Mouse (Mus musculus) MEL-GATA-1-ER (cell line): ENCODE measurements around the gene Zc3hc1.

Source experiments
- DNase-seq: peaks from one replicate; pipeline ENCODE4 v3.0.0-alpha.2; 2012; ENCODE audit warnings: low read depth; ENCODE audit errors: extremely low read depth

Gene Zc3hc1

GRCm38 (mm10) chr6:30374731-30375510 is 15.9 kb downstream of the Zc3hc1 start:
- no peak for DNase-seq

GRCm38 (mm10) chr6:30372627-30373369 is 18.0 kb downstream of the Zc3hc1 start:
- no peak for DNase-seq

GRCm38 (mm10) chr6:30369291-30369690 is 21.5 kb downstream of the Zc3hc1 start:
- DNase-seq = no peak

GRCm38 (mm10) chr6:30363808-30364207 is 27.0 kb downstream of the Zc3hc1 start:
- no peak for DNase-seq

GRCm38 (mm10) chr6:30359762-30360509 is 30.9 kb downstream of the Zc3hc1 start:
- no peak for DNase-seq

DNA sequence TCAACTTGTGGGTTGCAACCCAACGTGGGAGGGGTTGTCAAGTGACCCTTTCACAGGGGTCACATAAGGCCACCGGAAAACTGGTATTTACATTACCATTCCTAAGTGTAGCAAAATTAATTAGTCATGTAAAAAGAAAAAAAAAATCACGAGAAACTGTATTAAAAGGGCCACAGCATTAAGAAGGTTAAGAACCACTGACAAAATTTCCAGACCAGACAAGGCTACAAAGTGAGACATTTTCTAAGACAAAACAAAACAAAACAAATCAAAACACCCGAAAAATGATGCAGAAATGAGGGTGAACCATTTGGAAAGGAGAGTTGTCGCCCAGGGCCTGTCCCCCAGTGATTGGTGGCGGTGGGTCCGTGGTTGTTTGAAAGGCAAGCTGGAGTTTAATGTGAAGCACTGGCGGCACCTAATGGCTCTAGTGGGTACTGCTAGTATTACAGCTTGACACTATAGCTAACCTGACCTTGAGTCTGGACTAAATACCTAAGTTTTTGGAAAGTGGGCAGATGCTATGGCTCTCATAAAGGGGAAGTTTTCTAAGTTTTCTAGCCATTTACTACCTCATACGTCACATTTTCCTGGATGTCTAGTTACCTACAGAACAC is 33.2 kb downstream of the Zc3hc1 start:
- DNase-seq = peak; percentile 56

DNA sequence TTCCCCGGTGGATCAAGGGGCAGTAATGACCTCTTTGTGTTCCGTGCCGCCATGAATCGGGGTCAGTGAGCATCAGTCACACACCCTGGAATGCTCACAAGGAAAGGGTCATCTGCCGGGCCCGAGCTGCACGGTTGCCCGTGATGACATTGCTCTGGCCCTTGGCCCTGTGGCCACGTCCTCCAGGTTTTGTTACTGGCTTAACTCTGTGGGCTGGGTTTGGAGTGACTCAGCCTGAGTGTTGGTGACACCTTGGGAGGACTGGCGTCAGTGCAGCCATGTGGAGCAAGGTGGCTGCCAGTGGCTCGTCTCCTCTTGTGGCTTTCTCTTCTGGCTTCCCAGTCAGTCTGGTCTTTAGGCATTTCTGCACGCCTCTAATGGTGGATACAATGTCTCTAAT is 34.1 kb downstream of the Zc3hc1 start:
- DNase-seq = no peak

GRCm38 (mm10) chr6:30356161-30356560 is 34.7 kb downstream of the Zc3hc1 start:
- DNase-seq = no peak

DNA sequence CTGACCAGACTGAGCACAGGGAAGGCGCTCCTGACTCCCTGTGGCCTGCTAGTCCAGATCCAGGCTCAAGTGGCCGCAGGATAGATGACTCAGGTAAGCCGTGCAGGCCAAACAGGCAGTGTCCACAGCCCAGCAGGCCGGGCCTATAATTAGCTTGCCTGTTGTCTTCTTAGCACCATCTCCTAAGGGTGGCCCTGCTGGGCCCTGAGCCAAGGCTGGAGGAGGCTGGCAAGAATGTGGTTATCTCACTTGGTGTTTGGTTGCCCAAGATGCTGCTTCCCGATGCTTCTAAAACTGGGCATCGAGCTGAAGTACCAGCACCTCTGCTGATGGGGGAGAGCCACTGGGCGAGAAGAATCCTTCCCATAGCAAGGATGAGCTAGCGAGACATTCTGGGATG is 35.1 kb downstream of the Zc3hc1 start:
- DNase-seq = no peak

GRCm38 (mm10) chr6:30354760-30355159 is 36.1 kb downstream of the Zc3hc1 start:
- DNase-seq = peak; percentile 49

- DNase-seq = no peak
Measured at GRCm38 (mm10) chr6:30353661-30354060, 37.2 kb downstream of the Zc3hc1 start.

- DNase-seq = no peak
Measured at GRCm38 (mm10) chr6:30352762-30353161, 38.1 kb downstream of the Zc3hc1 start.

GRCm38 (mm10) chr6:30351290-30351689 is 39.5 kb downstream of the Zc3hc1 start:
- DNase-seq = no peak

DNA sequence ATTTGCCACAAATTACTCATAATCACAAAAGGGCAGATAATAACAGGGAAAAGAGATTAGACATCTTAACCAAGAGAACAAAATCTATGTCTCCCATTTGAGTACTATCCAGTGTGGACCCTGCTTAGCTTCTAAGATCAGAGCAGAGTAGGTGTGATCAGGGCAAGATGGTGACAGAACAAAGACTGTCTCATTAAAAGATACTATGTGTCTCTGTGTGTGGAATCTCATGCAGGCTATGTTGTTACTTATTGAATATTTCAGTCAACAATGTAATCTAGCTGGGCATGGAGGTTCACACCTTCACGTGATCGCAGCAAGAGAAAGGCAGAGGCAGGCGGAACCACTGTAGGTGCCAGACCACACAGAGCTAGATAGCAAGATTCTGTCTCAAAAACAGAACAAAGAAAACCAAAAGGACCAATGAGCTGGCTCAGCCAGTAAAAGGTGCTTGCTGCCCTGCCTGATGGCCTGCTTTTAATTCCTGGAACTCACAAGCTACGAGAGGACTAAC is 43.5 kb downstream of the Zc3hc1 start:
- DNase-seq = no peak

DNA sequence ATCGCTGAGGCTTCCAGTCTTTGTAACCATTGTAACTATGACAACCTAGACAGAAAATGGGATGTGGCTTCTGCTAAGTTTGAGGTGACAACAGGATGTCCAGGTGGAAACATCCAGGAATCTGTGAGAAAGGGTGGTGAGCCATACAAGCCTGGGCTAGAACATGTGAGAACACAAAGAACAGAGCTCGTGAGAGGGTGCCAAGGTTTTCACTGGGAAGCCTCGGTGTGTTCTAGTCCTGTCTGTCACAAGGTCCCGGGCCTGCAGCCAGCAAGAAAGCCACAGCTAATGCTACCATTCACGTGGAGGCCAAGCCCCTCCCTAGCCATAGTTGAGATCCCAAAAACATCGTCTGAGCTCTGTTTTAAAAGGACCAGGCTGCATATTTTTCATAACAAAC is 44.1 kb downstream of the Zc3hc1 start:
- no peak for DNase-seq

GRCm38 (mm10) chr6:30344032-30344431 is 46.8 kb downstream of the Zc3hc1 start:
- DNase-seq = no peak

- no peak for DNase-seq
Measured at GRCm38 (mm10) chr6:30340231-30340873, 50.5 kb downstream of the Zc3hc1 start.

DNA sequence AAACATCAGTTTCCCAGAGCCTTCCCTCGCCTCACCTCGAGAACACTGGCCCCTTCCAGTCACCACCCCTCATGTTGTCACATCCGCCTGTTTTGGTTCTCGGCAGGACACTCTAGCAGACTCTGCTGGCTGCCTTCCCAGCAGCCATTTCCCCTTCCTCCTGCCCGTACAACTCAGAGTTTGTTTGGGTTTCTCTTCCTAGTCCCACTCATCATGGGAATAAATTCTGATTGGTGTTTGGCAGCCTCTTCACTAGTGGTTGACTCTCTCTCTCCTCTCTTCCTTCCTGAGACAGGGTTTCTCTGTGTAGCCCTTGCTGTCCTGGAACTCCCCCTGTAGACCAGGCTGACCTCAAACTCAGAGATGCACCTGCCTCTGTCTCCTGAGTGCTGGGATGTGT is 53.9 kb downstream of the Zc3hc1 start:
- DNase-seq = peak; percentile 31

- no peak for DNase-seq
Measured at GRCm38 (mm10) chr6:30332262-30332661, 58.6 kb downstream of the Zc3hc1 start.

- no peak for DNase-seq
Measured at GRCm38 (mm10) chr6:30330706-30331105, 60.1 kb downstream of the Zc3hc1 start.
